Mouse (Mus musculus): ENCODE measurements around the gene Map7.

Gene Map7

DNA sequence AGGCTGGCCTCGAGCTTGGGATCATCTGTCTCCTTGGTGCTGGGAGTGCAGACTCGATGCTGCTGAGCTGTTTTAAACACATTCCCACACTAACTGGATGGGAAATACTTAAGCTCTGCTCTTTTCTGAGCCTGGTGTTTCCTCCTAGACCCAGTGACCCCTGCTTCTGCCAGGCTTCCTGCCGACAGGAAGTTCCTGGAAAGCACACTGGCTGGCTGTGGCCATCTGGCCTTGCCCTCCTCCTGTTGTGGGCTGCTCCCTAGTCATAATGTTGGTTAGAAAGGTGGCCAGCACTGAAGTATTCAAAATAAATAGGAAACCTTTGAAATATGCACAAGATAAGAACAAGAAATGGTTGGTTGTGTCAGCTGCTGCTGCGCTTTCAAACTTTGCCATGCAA lies 86.2 kb downstream of the Map7 start:
- DNase-seq (ENCODE audit: low spot score), result no peak

DNA sequence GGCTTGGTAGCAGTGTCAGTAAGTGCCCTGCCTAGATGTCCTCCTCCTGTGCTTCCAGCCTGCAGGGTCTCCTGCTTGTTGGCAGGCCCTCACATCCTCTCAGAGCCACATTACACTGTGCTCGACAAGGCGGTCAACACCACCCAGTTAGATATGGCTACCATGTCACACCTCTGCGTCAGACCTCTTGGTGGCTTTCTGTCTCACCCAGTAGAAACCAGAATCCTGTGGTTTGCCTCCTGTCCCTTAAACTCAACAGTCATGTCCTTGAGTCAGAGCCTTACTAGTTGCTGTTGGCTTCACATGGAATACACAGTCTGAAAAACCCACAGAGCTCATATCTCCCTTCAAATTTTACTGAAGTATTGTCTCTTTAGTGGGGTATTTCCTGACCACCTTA lies 87.4 kb downstream of the Map7 start:
- DNase-seq (ENCODE audit: low spot score), result no peak

DNA sequence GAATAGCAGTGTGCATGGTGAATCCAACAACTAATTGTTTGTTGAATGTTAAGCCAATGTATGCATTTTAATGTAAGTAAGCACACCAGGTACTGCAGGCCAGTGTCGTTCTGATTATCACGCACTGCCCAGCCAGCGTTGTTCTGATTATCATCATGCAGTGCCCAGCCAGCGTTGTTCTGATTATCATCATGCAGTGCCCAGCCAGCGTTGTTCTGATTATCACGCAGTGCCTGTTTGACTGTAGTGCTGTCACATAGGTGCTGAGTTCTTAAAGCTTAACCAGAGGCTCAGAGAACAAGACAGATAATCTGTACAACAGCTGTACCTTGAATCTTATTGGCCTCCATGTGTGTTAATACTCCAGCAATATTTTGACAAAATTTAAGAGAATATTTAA lies 88.0 kb downstream of the Map7 start:
- DNase-seq (ENCODE audit: low spot score), result no peak

DNA sequence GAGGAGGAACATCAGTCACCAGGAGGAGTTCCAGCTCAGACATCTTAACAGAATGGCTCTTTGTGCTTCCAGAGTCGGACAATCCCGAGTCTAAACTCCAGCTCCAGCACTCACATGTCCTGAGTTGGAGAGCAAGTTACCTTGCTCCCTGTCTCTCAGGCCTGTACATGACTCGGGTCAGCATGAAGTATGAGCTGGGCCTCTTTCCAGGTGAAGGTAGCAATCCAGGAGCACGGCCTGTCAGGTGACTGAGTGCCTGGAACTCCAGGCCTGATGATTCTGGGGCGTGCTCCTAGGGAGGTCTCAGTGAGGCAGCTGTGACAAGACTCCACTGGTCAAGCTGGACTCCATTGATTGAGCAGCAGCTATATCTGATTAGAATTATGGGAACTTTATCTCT lies 90.0 kb downstream of the Map7 start:
- DNase-seq (ENCODE audit: low spot score), result no peak

DNA sequence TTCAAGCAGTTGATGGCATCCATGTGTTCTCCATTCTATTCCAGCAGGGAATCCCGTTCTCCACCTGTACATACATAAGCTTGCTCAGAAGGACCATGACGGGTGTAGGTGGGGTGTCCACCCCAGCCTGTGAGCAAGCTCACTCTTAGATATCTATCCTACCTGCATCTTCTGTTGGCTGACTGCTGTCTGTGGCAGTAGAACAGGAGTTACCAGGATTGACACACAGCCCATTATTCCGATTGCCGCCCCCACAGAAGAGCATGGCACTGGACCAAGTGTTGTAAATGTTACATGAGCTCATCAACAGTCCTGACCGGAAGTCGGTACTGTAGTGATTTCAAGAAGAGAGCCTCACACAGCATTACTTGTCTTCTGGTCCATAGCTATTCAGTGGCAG lies 92.6 kb downstream of the Map7 start:
- no peak for DNase-seq (ENCODE audit: low spot score)

DNA sequence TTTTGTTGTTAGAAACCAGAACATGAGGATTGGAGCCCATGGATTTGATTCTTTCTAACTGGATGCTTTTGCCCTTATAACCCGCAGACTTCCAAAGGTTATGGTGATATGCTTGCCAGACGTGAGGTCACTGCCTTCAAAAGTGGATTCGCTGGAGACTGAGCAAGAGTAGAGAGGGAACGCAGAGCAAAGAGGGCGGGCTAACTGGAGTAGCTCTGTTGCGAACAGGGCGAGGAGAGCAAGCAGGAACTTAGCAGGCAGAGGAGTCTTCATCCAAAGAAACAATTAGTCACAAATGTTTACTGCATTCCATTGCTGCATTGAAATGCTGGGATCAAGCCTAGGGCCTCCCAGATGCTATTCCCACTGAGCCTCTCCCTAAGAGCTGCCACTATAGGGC lies 95.0 kb downstream of the Map7 start:
- no peak for DNase-seq (ENCODE audit: low spot score)

DNA sequence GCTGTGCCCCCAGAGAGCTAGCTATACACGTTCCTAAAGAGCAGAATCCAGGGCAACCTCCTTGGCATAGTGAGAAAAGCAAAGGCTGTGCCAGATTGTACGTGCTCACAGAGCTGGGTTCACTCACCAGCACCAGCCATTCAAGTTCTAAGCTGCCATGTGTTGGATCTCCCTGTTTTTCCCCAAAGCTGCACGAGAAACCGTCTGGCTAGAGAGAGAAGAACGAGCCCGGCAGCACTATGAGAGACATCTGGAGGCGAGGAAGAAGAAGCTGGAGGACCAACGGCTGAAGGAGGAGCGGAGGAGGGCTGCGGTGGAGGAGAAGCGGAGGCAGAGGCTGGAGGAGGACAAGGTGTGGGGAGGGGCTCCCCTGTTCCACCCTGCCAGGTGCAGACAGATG lies 96.8 kb downstream of the Map7 start:
- DNase-seq (ENCODE audit: low spot score), result no peak

DNA sequence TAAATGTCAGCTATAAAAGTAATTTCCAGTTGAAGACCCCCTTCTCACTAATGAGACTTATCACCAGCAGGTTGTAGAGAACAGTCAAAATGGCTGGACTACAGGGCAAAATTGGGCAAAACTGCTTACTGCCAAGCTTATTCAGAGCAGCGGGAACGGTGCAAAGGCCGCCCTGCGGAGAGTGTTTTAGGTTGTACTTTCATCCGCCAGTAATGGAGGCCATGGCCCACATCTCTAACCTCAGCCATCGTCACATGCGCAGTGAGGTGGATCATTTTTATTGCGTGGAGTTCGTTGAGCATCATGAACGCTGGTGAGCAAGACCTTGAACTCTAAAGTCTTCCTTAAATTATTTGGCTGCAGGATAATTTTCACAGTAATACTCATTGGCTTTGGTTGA lies 100.8 kb downstream of the Map7 start:
- no peak for DNase-seq (ENCODE audit: low spot score)

DNA sequence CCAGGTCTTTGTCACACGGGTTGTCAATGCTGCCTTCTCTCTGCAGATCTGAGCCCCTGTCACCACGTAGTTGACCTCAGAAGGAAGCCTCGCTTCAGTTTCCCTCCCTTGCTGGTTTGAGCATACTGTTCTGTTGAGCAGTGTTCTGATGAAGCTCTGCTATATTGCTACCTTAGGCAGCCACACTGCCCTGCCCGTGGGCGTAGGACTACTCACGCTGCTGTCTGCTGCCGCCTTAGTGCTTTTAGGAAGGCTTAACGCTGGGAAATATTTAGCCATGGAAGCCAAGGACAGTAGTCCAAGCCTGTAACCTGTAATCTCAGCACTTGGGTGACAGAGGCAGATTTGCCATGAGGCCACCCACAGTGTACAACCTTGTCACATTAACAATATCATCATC lies 107.3 kb downstream of the Map7 start:
- no peak for DNase-seq (ENCODE audit: low spot score)

DNA sequence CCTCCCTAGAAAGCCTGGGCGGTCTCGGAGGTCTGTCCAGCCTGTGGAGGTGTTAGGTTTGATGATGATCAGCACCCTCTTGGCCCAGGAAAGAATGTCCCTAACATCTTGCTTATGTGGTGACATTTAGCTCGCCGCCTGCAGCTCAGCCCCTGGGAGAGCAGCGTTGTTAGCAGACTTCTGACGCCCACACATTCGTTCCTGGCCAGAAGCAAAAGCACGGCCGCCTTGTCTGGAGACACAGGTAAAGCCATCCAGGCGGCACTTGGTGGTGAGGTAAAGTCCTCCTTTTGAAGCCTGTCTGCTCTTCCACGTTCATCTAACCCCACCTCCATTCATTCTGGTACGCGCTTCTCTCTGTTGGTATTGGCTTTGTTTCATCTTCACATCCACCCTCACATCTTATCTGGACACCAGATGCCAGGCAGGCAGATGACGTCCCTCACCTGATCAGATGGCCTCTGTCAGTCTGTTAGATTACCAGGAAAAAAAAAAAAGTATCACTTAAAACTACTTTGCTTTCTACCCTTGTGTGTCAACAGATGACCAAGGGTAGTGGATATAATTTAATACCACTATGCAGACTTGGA lies 108.9 kb downstream of the Map7 start:
- DNase-seq (ENCODE audit: low spot score), result no peak

DNA sequence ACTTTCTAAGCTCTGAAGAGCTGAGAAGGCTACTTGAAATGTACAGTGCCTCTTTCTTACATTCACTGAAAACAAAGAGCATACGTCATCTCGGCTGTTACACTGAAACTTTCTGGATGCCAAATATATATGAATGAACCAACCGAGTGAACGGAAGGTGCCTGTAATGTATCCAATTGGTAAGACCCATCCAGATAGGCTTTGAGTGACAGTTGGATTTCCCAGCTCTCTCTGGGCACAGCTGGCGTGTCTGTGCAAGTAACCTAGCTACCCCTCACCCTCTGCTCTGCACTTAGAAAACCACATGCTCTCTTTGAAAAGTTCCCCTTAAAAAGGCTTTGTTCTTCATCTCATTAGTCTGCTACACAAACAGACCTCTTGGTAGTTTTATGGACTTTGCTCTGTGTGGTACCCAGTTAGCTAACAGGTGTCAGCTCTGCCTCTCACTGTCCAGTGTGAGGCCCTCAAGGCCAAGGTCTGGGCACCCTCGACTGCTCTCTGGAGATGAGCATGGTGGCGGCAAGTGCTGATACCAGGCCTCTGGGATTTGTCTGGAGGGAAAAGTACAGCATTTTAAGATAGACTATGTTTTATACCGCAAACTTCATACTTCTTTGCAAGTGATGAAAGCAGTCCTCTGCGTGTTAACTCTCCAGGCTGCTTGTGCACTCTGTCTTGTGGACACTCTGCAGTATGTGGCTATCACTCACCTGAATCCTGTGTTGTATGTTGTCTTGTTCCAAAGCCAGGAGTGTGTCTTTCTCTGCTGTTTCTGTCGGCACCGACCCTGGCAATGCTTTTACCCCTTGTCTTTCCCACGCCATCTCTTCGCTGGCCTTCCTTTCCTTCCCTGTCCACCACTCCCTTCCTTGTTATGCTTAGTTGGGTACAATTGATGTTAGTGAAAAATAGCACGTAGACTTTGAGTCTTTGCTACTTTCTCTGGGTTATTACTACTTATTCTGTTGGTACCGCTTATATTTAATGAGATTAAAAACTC lies 109.8 kb downstream of the Map7 start:
- DNase-seq (ENCODE audit: low spot score), result no peak

DNA sequence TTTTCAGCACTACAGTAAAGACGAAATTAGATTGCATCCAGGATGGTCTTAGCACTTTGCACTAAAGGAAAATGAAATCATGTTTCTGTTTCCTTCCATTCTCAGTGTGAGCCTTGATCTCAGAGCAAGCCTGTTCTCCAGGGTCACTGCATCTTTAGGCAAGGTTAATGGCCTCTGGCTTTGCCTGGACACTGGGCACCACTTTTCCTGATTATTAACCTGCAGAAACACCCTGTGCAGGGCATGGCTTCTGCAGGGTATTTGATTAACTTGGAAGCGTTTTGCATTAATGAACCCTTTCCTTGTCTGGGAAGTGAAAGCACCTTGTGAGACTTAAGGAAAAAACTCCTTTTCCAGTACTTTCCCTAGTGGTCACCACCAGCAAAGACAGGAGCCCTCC lies 111.2 kb downstream of the Map7 start:
- no peak for DNase-seq (ENCODE audit: low spot score)

DNA sequence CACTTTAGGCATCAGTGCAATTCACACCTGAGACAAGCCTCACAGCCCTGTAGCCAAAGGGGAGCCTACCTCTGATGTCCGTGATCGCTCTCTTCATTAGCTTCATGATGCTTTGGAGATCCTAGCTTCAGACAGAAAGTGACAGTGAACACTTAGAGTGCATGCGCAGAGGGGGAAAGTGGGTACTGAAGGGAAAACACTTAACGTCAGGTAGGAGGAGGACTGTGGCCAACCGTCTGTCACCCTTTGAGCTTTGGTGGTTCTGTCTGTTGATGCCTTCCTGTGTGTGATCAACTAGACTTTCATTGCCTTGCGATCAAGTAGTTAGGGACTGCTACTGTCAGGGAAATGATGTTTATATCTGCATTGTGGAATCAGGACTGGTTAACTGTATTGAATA lies 114.6 kb downstream of the Map7 start:
- DNase-seq (ENCODE audit: low spot score), result no peak

DNA sequence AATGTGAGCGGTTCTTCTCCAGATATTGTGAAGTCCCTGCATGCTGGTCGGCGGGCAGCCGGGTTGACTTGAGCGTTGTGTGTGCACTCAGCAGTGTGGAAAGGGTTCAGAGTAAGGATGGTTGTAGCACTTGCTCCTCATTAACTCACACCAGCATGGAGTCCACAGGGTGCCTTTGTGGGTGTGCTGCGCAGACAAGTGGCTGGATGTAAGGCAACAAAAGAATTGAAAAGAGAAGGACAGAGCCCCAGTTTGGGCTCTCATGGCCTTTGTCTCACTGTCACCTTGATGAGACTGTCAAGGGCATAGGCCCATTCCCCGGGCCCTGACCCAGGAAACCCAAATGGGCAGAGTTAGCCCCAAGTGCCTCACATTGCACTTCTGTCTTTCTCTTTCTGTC lies 116.2 kb downstream of the Map7 start:
- DNase-seq (ENCODE audit: low spot score), result no peak

DNA sequence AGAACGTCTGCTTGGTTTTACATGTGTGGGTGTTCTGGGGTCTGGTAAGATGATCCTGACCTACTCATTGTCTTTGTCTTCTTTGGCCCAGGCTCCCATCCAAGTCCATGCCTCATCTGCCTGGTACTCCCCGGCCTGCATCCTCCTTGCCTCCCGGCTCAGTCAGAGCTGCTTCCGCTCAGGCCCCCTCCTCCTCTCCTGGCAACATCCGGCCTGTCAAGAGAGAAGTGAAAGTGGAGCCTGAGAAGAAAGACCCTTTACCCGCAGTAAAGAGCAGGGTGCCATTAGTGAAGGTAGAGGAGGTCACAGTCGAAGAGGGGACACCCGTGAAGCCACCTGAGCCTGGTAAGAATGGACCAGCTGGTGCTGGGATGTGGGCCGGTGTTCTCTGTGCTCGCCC lies 118.8 kb downstream of the Map7 start:
- no peak for DNase-seq (ENCODE audit: low spot score)

DNA sequence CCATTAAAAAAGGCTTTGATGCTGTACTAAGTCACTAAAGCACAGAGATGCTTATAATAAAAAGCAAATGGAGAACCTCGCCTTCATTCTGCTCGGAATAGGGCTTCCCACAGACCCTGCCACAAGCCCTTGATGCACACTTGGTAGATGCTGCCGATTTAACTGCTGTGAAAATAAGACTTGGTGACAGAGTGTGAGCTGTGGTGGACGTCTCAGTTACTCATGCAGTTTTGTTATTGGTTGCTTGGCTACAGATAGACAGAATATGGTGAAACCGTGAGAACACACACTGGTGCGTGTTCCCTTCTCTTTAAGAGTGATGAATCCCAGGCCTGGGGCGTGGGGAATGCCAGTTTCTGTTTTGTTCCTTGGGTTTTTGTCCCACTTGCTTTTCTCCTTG lies 120.7 kb downstream of the Map7 start:
- no peak for DNase-seq (ENCODE audit: low spot score)

DNA sequence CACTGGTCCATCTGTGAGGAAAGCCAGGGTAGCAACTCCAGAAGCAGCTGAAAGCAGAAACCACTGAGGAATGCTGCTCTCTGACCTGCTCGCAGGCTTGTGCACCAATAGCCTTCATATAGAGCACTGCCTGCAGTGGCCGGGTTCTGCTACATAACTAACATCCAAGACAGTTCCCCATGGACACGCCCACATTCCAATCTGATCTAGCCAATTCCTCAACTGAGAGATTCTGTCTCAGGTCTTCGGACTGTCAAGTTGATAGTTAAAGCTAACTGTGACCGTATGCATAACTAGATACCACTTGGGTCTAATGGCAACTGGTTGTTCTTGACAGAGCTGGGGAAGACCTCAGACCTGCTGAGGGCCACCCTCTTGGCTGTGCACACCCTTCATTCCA lies 124.1 kb downstream of the Map7 start:
- DNase-seq (ENCODE audit: low spot score), result no peak

DNA sequence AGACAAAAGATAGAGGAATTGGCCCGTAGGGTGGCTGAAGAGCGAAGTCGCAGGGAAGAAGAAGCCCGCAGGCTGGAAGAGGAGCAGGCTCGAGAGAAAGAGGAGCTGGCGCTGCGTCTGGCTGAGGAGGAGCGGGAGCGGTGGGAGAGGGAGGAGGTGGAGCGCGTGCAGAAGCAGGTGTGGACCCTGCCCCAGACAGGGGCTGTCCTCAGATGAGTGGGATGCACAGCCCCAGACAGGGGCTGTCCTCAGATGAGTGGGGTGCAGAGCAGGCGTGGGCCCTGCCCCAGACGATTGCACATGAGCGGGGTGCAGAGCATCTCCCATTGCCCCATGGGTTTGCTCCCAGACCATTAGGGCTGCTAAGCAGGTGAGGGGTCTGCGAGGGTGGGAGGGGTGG lies 125.0 kb downstream of the Map7 start:
- DNase-seq (ENCODE audit: low spot score), result no peak

DNA sequence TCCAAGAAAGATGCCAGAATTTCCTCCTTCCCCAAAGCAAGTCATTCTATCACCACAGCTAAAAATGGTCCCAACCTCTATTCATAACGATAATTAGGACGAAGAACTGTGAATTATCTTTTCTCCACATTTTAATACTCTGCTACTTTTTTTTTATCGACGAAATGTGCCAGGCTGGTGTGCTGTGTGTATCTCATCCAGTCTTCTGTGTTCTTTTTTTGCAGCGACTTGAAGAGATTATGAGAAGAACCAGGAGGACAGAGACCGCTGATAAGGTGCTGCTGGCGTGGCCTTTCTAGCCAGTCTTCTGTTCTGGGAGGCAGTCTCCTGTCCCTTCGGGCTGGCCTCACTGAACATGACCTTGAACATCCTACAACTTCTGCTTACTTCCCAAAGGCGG lies 125.8 kb downstream of the Map7 start:
- DNase-seq (ENCODE audit: low spot score), result no peak

DNA sequence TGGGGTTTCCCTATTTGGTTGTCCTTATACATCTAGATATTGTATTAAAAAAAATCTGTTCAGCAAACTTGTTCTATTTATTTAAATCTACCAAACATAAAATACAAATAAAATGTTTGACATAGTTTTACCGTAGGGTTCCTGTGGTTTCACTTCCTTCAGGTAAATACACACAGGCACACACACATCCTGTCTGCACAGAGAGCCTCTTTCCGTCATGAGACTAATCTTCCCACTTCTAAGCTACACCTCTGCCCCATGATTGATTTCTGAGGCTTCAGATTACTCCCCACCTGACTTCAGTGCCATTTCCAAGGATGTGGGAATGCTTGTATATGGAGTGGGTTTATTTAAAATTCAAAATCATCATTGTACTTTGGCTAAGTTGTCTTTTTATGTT lies 133.2 kb downstream of the Map7 start:
- no peak for DNase-seq (ENCODE audit: low spot score)

DNA sequence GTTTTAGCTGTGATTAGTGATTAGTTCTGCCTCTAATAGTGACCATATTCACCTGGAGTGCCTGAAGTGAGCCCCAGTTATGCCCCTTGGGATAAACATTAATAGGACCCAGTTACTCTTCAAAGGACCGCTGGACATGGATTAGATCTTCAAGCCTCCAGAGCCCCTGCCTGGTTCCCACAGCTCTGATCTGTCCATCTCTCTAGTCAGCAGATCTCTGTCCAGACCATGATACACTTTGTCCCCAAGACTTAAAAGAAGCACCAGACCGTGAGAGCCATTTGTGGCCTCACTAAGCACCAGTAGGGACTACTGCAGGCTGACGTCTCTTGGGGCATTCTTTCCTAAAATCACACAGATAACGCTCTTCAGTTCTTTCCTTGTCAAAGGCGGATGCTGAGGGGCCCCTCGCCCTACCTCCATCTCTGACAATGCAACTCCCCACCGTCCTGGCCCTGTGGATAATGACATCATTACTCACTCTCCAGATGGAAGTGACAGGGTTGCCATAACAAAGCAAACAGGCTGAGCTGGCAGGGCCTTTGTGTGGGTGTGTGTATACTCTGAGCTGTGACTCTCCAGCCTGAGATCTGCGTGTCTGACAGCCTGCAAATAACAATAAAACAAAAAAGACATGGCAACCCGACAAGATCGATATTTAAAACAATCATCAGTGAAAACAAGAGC lies 137.2 kb downstream of the Map7 start:
- no peak for DNase-seq (ENCODE audit: low spot score)

DNA sequence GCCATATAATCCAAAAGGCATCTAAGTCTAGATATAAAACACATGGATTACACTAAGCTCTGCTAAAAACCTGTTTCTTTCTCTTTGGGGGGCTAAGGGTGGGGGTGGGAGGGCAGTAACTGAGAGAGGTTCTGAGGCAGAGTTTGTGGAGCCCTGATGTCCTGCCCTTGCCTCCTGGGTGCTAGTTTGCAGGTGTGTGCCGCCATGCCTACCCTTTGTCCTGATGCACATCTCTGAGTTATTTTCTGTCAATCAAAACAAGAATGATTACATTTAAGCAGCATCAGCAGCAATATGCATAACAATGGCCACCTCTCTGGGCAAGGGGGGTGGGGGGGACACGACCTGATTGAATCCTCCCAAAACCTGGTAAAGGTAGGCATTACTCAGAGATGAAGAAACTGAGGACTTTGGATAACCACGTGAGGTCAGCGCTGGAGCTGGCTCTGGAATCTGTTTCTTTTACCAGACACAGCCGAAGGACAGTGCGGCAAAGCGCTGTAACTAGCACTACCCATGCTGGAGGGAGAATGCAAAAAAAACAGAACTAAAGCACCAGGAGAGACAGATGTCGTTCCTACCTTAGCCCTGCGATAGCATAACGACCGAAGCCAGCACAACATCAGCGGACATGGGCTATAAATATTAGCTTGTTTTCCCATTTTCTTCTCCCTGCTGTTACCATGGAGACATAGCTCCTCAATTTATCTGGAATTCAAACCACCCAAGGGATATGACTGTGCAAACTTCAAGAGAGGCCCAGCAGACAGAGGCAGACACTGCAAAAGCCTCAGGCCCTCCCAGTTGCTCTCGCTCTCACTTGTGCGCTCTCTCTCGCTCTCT lies 137.9 kb downstream of the Map7 start:
- no peak for DNase-seq (ENCODE audit: low spot score)

Data from ovary, postnatal 10 days (tissue).